Mouse (Mus musculus) forebrain, embryonic 16.5 days (tissue): ENCODE measurements around the gene Usp45. TPM values are rescaled to one million over a fixed set of nuclear protein-coding genes. Genes with fewer than 3 reads are reported as not detected.
A peak's percentile ranks its signal among the peaks of the same experiment; 100 is the strongest.

Source experiments
- ATAC-seq: fragments of 200-750 bp; cut with Nextera tagmentation; 2 replicates; pipeline ENCODE4 v1.8.0; 2017; ENCODE audit warnings: mild to moderate bottlenecking, moderate library complexity
- H3K27ac ChIP-seq: fragments of 300-500 bp; sonication (generic); 2 replicates; pipeline ENCODE4 v1.5.1; 2014; ENCODE audit warnings: low read length, control low read depth
- H3K27me3 ChIP-seq: fragments of 300-500 bp; sonication (generic); replicated peaks from 2 replicates; pipeline ENCODE4 v1.6.1; 2014; ENCODE audit warnings: low read length; ENCODE audit not compliant: control insufficient read depth, insufficient read depth
- H3K36me3 ChIP-seq: fragments of 300-500 bp; sonication (generic); 2 replicates; pipeline ENCODE4 v1.6.1; 2014; ENCODE audit not compliant: control insufficient read depth, insufficient read depth
- H3K4me1 ChIP-seq: fragments of 300-500 bp; sonication (generic); replicated peaks from 2 replicates; pipeline ENCODE4 v1.6.1; 2014; ENCODE audit warnings: low read length; ENCODE audit not compliant: control insufficient read depth, insufficient read depth
- H3K4me2 ChIP-seq: fragments of 300-500 bp; sonication (generic); 2 replicates; pipeline ENCODE4 v1.6.1; 2014; ENCODE audit warnings: mild to moderate bottlenecking, low read length, control low read depth
- H3K4me3 ChIP-seq: fragments of 300-500 bp; sonication (generic); replicated peaks from 2 replicates; pipeline ENCODE4 v1.5.1; 2014; ENCODE audit warnings: mild to moderate bottlenecking, low read length, control low read depth
- H3K9ac ChIP-seq: fragments of 300-500 bp; sonication (generic); replicated peaks from 2 replicates; pipeline ENCODE4 v1.6.1; 2014; ENCODE audit warnings: low read depth, low read length, control low read depth
- H3K9me3 ChIP-seq: fragments of 300-500 bp; sonication (generic); 2 replicates; pipeline ENCODE4 v1.6.1; 2016; ENCODE audit warnings: low read length; ENCODE audit not compliant: control insufficient read depth
- WGBS: fragments of 180-500 bp; shearing (Covaris S2); extraction: QIAGEN DNeasy Blood & Tissue Kit; methylation state at CpG from one replicate; pipeline ENCODE4 v1.1.7; 2014; 5-methylcytosine and 5-hydroxymethylcytosine counted together
- polyA plus RNA-seq: library from polyadenylated mRNA; unstranded; fragments of >200 nt; fragmentation: Nextera tagmentation; extraction: Ambion mirVana; gene quantifications from 2 replicates; pipeline ENCODE4 v1.2.1, GENCODE M21; 2015

The Usp45 gene
- polyA plus RNA-seq, 1 experiment from 2014 or later = 10.1 TPM

DNA sequence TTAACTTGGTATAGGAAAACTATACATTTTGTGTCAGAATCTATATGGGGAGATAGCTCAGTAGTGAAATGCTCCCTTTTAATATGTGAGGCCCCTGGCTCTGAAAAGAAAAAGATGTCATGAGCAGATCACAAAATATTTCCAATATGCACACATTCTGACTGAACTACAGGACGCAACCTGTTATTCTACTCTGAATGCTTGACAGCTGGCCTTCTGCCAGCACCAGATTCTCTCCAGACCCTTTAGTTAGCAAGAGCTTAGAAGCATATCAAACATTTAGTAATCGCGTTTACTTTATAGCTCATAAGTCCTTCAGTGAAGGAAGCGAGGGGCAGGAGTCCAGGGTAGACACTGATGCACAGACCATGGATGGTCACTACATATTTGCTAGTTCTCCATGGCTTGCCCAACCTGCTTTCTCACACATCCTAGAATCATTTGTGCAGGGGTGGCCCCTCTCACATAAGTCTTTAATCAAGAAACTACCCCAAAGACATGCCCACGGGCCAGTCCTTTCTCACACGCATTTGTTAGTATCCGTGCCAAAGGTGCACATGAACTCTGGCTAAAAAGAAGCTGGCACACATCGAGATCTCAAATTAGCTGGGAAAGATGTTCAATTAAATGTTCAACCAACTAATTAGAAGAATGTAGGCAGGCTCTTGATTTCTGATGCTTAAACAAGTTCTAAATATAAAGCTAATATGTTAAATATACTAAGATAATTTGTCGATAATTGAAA lies 5.4 kb upstream of the Usp45 start:
- peaks cover 11% of the 10 kb centered on the region for H3K4me1 ChIP-seq
- no peak overlapping the region for H3K27ac ChIP-seq
- no peak overlapping the region for H3K9ac ChIP-seq
- peaks cover 5% of the 10 kb centered on the region for H3K36me3 ChIP-seq
- no peak overlapping the region for H3K4me3 ChIP-seq
- H3K9me3 ChIP-seq = 0 out of 2 replicates have a peak, but pooled peaks cover 3% of the 10 kb centered on the region
- H3K4me2 ChIP-seq = no peak overlapping the region
- 41% methylated on average over 9 of the region's 9 CpGs for WGBS
- peak; percentile 68 for ATAC-seq
- no peaks in the 10 kb centered on the region for H3K27me3 ChIP-seq

DNA sequence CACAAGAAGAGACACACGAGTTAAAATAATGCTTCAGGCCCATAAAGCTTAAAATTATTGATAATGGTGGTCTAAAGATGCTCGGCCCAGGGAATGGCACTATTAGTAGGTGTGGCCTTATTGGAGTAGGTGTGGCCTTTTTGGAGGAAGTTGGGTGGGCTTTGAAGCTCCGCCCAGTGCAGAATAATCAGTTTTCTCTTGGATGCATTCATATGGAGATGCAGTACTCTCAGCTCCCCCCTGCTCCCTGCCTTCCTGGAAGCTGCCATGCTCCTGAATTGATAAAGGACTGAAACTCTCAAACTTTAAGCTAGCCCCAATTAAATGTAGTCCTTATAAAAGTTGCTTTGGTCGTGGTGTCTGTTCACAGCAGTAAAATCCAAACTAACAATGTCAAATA lies 3.1 kb upstream of the Usp45 start:
- no peak overlapping the region for H3K4me3 ChIP-seq
- H3K9me3 ChIP-seq = 0 out of 2 replicates have a peak, but pooled peaks cover 2% of the 10 kb centered on the region
- WGBS = 82% methylated on average over 4 of the region's 4 CpGs
- no peak for ATAC-seq
- peaks cover 11% of the 10 kb centered on the region for H3K4me1 ChIP-seq
- no peak overlapping the region for H3K4me2 ChIP-seq
- no peak overlapping the region for H3K9ac ChIP-seq
- peaks cover 5% of the 10 kb centered on the region for H3K36me3 ChIP-seq
- H3K27ac ChIP-seq = no peak overlapping the region
- no peaks in the 10 kb centered on the region for H3K27me3 ChIP-seq

GRCm38 (mm10) chr4:21766171-21766862 lies 639 bp upstream of the Usp45 start:
- 18% methylated on average over 14 of the region's 14 CpGs for WGBS
- H3K4me3 ChIP-seq = peak overlapping the region; percentile 86
- H3K9me3 ChIP-seq = no peaks in the 10 kb centered on the region
- H3K4me2 ChIP-seq = peak overlapping the region; percentile 85
- peaks cover 10% of the 10 kb centered on the region for H3K4me1 ChIP-seq
- H3K36me3 ChIP-seq = no peaks in the 10 kb centered on the region
- ATAC-seq = peak; percentile 48
- no peaks in the 10 kb centered on the region for H3K27me3 ChIP-seq
- no peak overlapping the region for H3K27ac ChIP-seq
- H3K9ac ChIP-seq = peak overlapping the region; percentile 87

- H3K9ac ChIP-seq = no peak overlapping the region
- H3K27me3 ChIP-seq = no peaks in the 10 kb centered on the region
- no peak overlapping the region for H3K4me3 ChIP-seq
- peaks cover 6% of the 10 kb centered on the region for H3K4me1 ChIP-seq
- no peaks in the 10 kb centered on the region for H3K9me3 ChIP-seq
- 70% methylated on average over 1 of the region's 1 CpGs for WGBS
- H3K27ac ChIP-seq = no peak overlapping the region
- no peak overlapping the region for H3K4me2 ChIP-seq
- no peaks in the 10 kb centered on the region for H3K36me3 ChIP-seq
- ATAC-seq = no peak
These were observed 4.1 kb downstream of the Usp45 start for GRCm38 (mm10) chr4:21771064-21771463.

DNA sequence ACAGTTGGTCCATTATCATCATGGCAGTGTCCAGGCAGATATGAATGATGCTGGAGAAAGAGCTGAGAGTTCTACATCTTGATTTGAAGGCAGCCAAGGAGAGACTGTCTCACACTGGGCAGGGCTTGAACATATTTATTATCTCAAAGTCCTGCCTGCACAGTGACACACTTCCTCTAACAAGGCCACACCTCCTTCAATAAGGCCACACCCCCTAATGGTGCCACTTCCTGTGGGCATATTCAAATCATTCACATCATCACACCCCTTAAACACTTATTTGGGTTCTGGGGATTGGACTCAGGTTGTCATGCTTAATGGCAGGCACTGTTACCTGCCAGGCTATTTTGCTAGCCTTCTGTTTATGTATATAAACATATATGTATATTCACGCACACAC lies 5.3 kb downstream of the Usp45 start:
- no peak for ATAC-seq
- Histone ChIP-seq H3K36me3 (no peaks in the 10 kb centered on the region), H3K9ac (no peak overlapping the region), H3K4me3 (no peak overlapping the region), H3K27ac (no peak overlapping the region), H3K27me3 (no peaks in the 10 kb centered on the region), H3K9me3 (no peaks in the 10 kb centered on the region), H3K4me1 (peaks cover 4% of the 10 kb centered on the region), H3K4me2 (no peak overlapping the region)
- 98% methylated on average over 1 of the region's 1 CpGs for WGBS

- no peaks in the 10 kb centered on the region for H3K9me3 ChIP-seq
- H3K36me3 ChIP-seq = peaks cover 2% of the 10 kb centered on the region; the same call in 1 of the 2 replicates
- peak; percentile 98 for ATAC-seq
- H3K27ac ChIP-seq = no peak overlapping the region; the same call in 1 of the 2 replicates
- H3K27me3 ChIP-seq = no peaks in the 10 kb centered on the region
- H3K4me2 ChIP-seq = peak overlapping the region; percentile 70
- peak overlapping the region; percentile 88 for H3K9ac ChIP-seq
- peaks cover 8% of the 10 kb centered on the region for H3K4me1 ChIP-seq
- H3K4me3 ChIP-seq = peak overlapping the region; percentile 68
- under 1% methylated on average over 46 of the region's 46 CpGs for WGBS
These were observed 9.4 kb downstream of the Usp45 start for GRCm38 (mm10) chr4:21776091-21776945.

- Histone ChIP-seq H3K9me3 (no peaks in the 10 kb centered on the region), H3K27ac (no peak overlapping the region), H3K4me1 (peaks cover 8% of the 10 kb centered on the region), H3K4me3 (peak overlapping the region; percentile 68), H3K4me2 (peak overlapping the region; percentile 70), H3K36me3 (peaks cover 6% of the 10 kb centered on the region; the same call in 1 of the 2 replicates), H3K27me3 (no peaks in the 10 kb centered on the region), H3K9ac (peak overlapping the region; percentile 88)
- ATAC-seq = no peak
- 8% methylated on average over 9 of the region's 9 CpGs for WGBS
These were observed 9.9 kb downstream of the Usp45 start for GRCm38 (mm10) chr4:21776946-21777265.

GRCm38 (mm10) chr4:21780816-21781726 lies 14.1 kb downstream of the Usp45 start:
- Histone ChIP-seq H3K27ac (no peak overlapping the region), H3K4me2 (no peak overlapping the region), H3K4me3 (no peak overlapping the region), H3K4me1 (peaks cover 6% of the 10 kb centered on the region), H3K9ac (no peak overlapping the region), H3K9me3 (no peaks in the 10 kb centered on the region), H3K36me3 (peaks cover 30% of the 10 kb centered on the region), H3K27me3 (no peaks in the 10 kb centered on the region)
- ATAC-seq = no peak
- 97% methylated on average over 12 of the region's 12 CpGs for WGBS
